Mouse (Mus musculus) right cerebral cortex, postnatal 10 days (tissue): ENCODE data around the gene Anks1b.

Experiments used
- DNase-seq, 2 experiments: peaks; one replicate each; pipeline ENCODE4 v3.0.0; 2021; ENCODE audit warnings: low spot score in 2 of 2

Gene Anks1b

GRCm38 (mm10) chr10:90723941-90724341 lies 850.6 kb downstream of the Anks1b start:
- DNase-seq, result peak; percentile 72 to 85

- DNase-seq, result no peak
These were observed 851.6 kb downstream of the Anks1b start for GRCm38 (mm10) chr10:90724931-90725330.

- DNase-seq, result peak; percentile 84 to 85
These were observed 855.4 kb downstream of the Anks1b start for GRCm38 (mm10) chr10:90728401-90729358.

GRCm38 (mm10) chr10:90729527-90729926 lies 856.2 kb downstream of the Anks1b start:
- DNase-seq, result no peak

- no peak for DNase-seq
These were observed 859.5 kb downstream of the Anks1b start for GRCm38 (mm10) chr10:90732823-90733222.

- peak in 1 of 2 experiments; percentile 52 for DNase-seq
These were observed 860.3 kb downstream of the Anks1b start for GRCm38 (mm10) chr10:90733632-90734031.

- DNase-seq, result no peak
These were observed 865.2 kb downstream of the Anks1b start for GRCm38 (mm10) chr10:90738475-90738874.

GRCm38 (mm10) chr10:90740956-90741355 lies 867.6 kb downstream of the Anks1b start:
- DNase-seq, result no peak

GRCm38 (mm10) chr10:90751889-90752288 lies 878.6 kb downstream of the Anks1b start:
- DNase-seq, result no peak

- peak; percentile 76 to 83 for DNase-seq
These were observed 879.8 kb downstream of the Anks1b start for GRCm38 (mm10) chr10:90753106-90753505.

- no peak for DNase-seq
These were observed 884.5 kb downstream of the Anks1b start for GRCm38 (mm10) chr10:90757773-90758172.

GRCm38 (mm10) chr10:90759929-90760328 lies 886.6 kb downstream of the Anks1b start:
- peak in 1 of 2 experiments; percentile 56 for DNase-seq

GRCm38 (mm10) chr10:90766261-90766660 lies 893.0 kb downstream of the Anks1b start:
- no peak for DNase-seq

GRCm38 (mm10) chr10:90770403-90770955 lies 897.2 kb downstream of the Anks1b start:
- no peak for DNase-seq

GRCm38 (mm10) chr10:90771046-90771445 lies 897.7 kb downstream of the Anks1b start:
- DNase-seq, result no peak

GRCm38 (mm10) chr10:90771471-90772226 lies 898.3 kb downstream of the Anks1b start:
- no peak for DNase-seq

GRCm38 (mm10) chr10:90779561-90780400 lies 906.5 kb downstream of the Anks1b start:
- DNase-seq, result no peak

GRCm38 (mm10) chr10:90784981-90785650 lies 911.8 kb downstream of the Anks1b start:
- DNase-seq, result no peak

GRCm38 (mm10) chr10:90785680-90786079 lies 912.4 kb downstream of the Anks1b start:
- DNase-seq, result no peak

GRCm38 (mm10) chr10:90803112-90803511 lies 929.8 kb downstream of the Anks1b start:
- no peak for DNase-seq

GRCm38 (mm10) chr10:90804602-90805095 lies 931.3 kb downstream of the Anks1b start:
- no peak for DNase-seq
